Mouse (Mus musculus): ENCODE data around the gene Defb7. TPM values are rescaled to one million over a fixed set of nuclear protein-coding genes. Genes with fewer than 3 reads are reported as not detected.

The Defb7 gene
- polyA plus RNA-seq (2016; fragmentation: Nextera tagmentation; extraction: Ambion mirVana), result not detected in 2 replicates

- Histone ChIP-seq H3K27me3 (ENCODE audit: insufficient read depth, poor library complexity, severe bottlenecking) (no peaks in the 10 kb centered on the region), H3K36me3 (no peaks in the 10 kb centered on the region), H3K9me3 (peaks cover 17% of the 10 kb centered on the region), H3K4me1 (replicated peaks) (no peaks in the 10 kb centered on the region), H3K27ac (no peak within 1 kb of the TSS), H3K4me3 (no peak within 1 kb of the TSS)
- DNase-seq (ENCODE audit: low spot score), result no peak
- 93% methylated on average over 2 of the region's 2 CpGs for WGBS
Measured at GRCm38 (mm10) chr8:19494797-19495196, at the start of gene Defb7. TSS of gene Defb7 (plus strand) at chr8:19495097.

GRCm38 (mm10) chr8:19446378-19446777, 48.5 kb upstream of the Defb7 start:
- peaks cover 14% of the 10 kb centered on the region; the same call in 1 of the 2 replicates for H3K9me3 ChIP-seq
- no peaks in the 10 kb centered on the region for H3K4me1 ChIP-seq (replicated peaks)
- no peak for DNase-seq (ENCODE audit: low spot score)
- no peak overlapping the region for H3K27ac ChIP-seq
- WGBS, result 70% methylated on average over 1 of the region's 1 CpGs
- no peaks in the 10 kb centered on the region for H3K27me3 ChIP-seq (ENCODE audit: insufficient read depth, poor library complexity, severe bottlenecking)
- no peak overlapping the region for H3K4me3 ChIP-seq
- H3K36me3 ChIP-seq, result no peaks in the 10 kb centered on the region

- no peaks in the 10 kb centered on the region for H3K4me1 ChIP-seq (replicated peaks)
- no peak overlapping the region for H3K27ac ChIP-seq
- H3K4me3 ChIP-seq, result no peak overlapping the region
- peaks cover 7% of the 10 kb centered on the region; the same call in 1 of the 2 replicates for H3K9me3 ChIP-seq
- no peaks in the 10 kb centered on the region for H3K27me3 ChIP-seq (ENCODE audit: insufficient read depth, poor library complexity, severe bottlenecking)
- DNase-seq (ENCODE audit: low spot score), result no peak
- 79% methylated on average over 3 of the region's 3 CpGs for WGBS
- H3K36me3 ChIP-seq, result no peaks in the 10 kb centered on the region
Measured at GRCm38 (mm10) chr8:19461355-19461754, 33.5 kb upstream of the Defb7 start.

- WGBS, result 87% methylated on average over 3 of the region's 3 CpGs
- no peaks in the 10 kb centered on the region for H3K36me3 ChIP-seq
- H3K27me3 ChIP-seq (ENCODE audit: insufficient read depth, poor library complexity, severe bottlenecking), result no peaks in the 10 kb centered on the region
- H3K4me1 ChIP-seq (replicated peaks), result no peaks in the 10 kb centered on the region
- no peak overlapping the region for H3K27ac ChIP-seq
- no peak overlapping the region for H3K4me3 ChIP-seq
- 0 out of 2 replicates have a peak, but pooled peaks cover 6% of the 10 kb centered on the region for H3K9me3 ChIP-seq
- no peak for DNase-seq (ENCODE audit: low spot score)
Measured at GRCm38 (mm10) chr8:19469026-19469425, 25.9 kb upstream of the Defb7 start.

- no peaks in the 10 kb centered on the region for H3K27me3 ChIP-seq (ENCODE audit: insufficient read depth, poor library complexity, severe bottlenecking)
- no peak overlapping the region for H3K27ac ChIP-seq
- no peak for DNase-seq (ENCODE audit: low spot score)
- H3K9me3 ChIP-seq, result peaks cover 61% of the 10 kb centered on the region
- H3K4me3 ChIP-seq, result no peak overlapping the region
- H3K4me1 ChIP-seq (replicated peaks), result no peaks in the 10 kb centered on the region
- WGBS, result 85% methylated on average over 1 of the region's 1 CpGs
- no peaks in the 10 kb centered on the region for H3K36me3 ChIP-seq
Measured at GRCm38 (mm10) chr8:19500524-19500923, 5.6 kb downstream of the Defb7 start.

- Histone ChIP-seq H3K36me3 (no peaks in the 10 kb centered on the region), H3K4me1 (replicated peaks) (0 out of 2 replicates have a peak, but pooled peaks cover 5% of the 10 kb centered on the region), H3K4me3 (peak overlapping the region; percentile 51), H3K27ac (peak overlapping the region; percentile 35; the same call in 1 of the 2 replicates), H3K27me3 (ENCODE audit: insufficient read depth, poor library complexity, severe bottlenecking) (peaks cover 29% of the 10 kb centered on the region), H3K9me3 (peaks cover 52% of the 10 kb centered on the region)
- 4% methylated on average over 65 of the region's 75 CpGs for WGBS
- DNase-seq (ENCODE audit: low spot score), result peak; percentile 10
Measured at GRCm38 (mm10) chr8:19535195-19535829, 40.4 kb downstream of the Defb7 start.

- no peak for DNase-seq (ENCODE audit: low spot score)
- Histone ChIP-seq H3K27ac (no peak overlapping the region), H3K36me3 (no peaks in the 10 kb centered on the region), H3K4me1 (replicated peaks) (0 out of 2 replicates have a peak, but pooled peaks cover 1% of the 10 kb centered on the region), H3K9me3 (peaks cover 58% of the 10 kb centered on the region), H3K27me3 (ENCODE audit: insufficient read depth, poor library complexity, severe bottlenecking) (peaks cover 13% of the 10 kb centered on the region), H3K4me3 (no peak overlapping the region)
- 72% methylated on average over 1 of the region's 1 CpGs for WGBS
Measured at GRCm38 (mm10) chr8:19540376-19540775, 45.5 kb downstream of the Defb7 start.

Other genes starting within 250 kb of the Defb7 start
- not detected in 2 replicates for gene Defb5, start 247.5 kb upstream of the Defb7 start, polyA plus RNA-seq (2016; fragmentation: Nextera tagmentation; extraction: Ambion mirVana)
- not detected in 2 replicates for gene Defb3, start 201.7 kb upstream of the Defb7 start, polyA plus RNA-seq (2016; fragmentation: Nextera tagmentation; extraction: Ambion mirVana)
- gene Defb8, start 47.5 kb upstream of the Defb7 start, polyA plus RNA-seq (2016; fragmentation: Nextera tagmentation; extraction: Ambion mirVana), result not detected in 2 replicates
- 0.07 TPM in 1 of 2 replicates, not detected in the other for gene 4930467E23Rik, start 234.5 kb downstream of the Defb7 start, polyA plus RNA-seq (2016; fragmentation: Nextera tagmentation; extraction: Ambion mirVana)

Measured in hindbrain, embryonic 10.5 days (tissue).